Mouse (Mus musculus): ENCODE results near the gene Pagr1b. TPM values are rescaled to one million over a fixed set of nuclear protein-coding genes. Genes with fewer than 3 reads are reported as not detected.

The Pagr1b gene
- total RNA-seq (2023), result 3.2 to 10.6 TPM (median 8.7 TPM) in 3 of 4 replicates, not detected in the other

GRCm38 (mm10) chr7:127016481-127016485, at the start of gene Pagr1b:
Gene Pagr1b (minus strand): TSS chr7:127016484.

GRCm38 (mm10) chr7:127041851-127042672, 25.8 kb upstream of the Pagr1b start, which contains the start of gene Kif22:
Gene Kif22 (minus strand): TSS chr7:127042471.

GRCm38 (mm10) chr7:127026984-127027726, 10.9 kb upstream of the Pagr1b start, which contains the start of gene Maz:
Gene Maz (minus strand): TSS chr7:127027037.

DNA sequence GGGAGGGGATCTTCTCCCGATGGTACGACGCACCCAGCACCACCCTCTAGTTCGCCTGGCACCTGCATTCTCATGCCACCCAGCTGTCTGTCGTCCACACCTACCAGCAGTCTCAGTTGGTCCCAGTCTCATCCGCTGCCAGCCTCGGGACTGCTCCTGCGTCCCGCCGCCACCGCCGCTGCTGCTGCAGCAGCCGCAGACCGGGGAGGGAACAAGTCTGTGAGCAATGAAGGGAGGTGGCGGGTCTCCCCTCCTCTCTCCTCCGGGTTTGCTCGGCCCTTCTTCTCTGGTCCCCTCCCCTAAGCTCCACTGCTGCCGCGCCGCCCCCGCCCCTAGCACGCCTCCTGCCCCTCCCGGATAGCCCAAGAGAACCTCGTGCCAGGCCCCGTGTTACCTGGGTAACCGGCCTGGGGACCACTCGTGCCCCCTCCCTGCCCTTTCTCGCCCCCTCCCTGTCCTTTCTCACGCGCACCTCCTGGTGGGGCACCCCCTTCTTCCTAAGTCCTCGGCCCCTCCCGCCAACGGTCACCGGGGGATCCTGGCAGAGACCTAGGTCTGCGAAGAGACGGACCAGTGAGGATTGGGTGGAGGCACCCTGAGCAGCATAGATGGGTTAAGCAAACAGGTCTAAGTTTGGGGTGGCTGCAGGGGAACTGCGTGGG, 4.7 kb upstream of the Pagr1b start, which contains the start of the genes Gm42742 and Prrt2:
TSS of gene Gm42742 (minus strand) at position 197 of the 662 bp plus-strand sequence.
TSS of gene Prrt2 (minus strand) at position 311 of the 662 bp plus-strand sequence.

GRCm38 (mm10) chr7:127016971-127017949, 976 bp upstream of the Pagr1b start, which contains the start of gene Pagr1a:
Gene Pagr1a (minus strand): TSS chr7:127017352.

GRCm38 (mm10) chr7:127014320-127014719, 2.0 kb downstream of the Pagr1b start, which contains the start of gene Mvp:
Gene Mvp (minus strand): TSS chr7:127014621.

DNA sequence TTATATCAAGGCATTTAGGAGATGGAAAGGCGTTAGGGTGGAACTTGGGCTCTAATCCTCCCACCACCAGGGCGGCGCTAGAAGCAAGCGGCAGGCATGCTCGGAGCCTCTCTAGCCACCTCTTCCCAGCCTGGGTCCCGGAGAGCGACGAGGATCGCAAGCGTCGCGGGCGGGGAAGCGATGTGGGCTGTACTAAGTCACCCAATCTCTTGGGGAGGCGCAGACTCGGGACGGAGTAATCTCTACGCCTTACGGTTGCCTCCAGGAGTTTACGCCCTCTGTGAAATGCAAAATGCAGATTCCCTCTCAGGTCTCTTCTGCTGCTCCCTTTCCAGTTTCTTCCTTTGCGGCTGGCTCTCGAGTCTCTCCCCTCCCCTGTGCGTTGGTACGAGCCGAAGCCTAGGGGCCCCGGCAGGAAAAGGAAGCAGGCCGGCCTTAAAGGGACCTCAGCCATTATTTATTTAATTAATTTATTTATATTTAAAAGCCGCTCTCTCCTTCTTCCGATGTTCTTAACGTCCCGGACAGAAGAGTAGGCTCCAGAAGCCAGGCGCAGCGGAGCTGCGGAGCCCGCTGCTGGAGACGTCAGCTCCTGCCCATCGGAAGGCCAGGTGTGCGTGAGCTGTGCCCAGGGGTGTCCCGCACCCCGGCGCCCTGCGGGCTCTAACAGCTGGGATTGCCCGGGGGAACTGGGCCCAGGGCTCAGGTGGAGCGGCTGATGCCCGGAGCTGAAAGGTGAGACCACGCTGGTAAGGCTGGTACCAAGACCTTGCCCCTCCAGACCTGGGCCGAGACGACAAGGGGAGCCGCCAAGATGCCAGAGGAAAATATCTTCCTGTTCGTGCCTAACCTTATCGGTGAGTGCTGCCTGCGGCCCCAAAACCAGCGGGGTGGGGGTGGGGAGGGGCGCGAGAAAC, 40.1 kb downstream of the Pagr1b start, which contains the start of gene Cdiptos:
TSS of gene Cdiptos (minus strand) at position 149 of the 917 bp plus-strand sequence.

GRCm38 (mm10) chr7:126975893-126975949, 40.6 kb downstream of the Pagr1b start, which contains the start of gene Cdipt:
Gene Cdipt (plus strand): TSS chr7:126975914.

Other genes starting within 250 kb of the Pagr1b start
- gene Ypel3, start 239.5 kb downstream of the Pagr1b start, total RNA-seq (2023), result 220 to 232 TPM (median 230 TPM) in 4 replicates
- 7.8 to 8.8 TPM (median 8.4 TPM) in 4 replicates for gene Tbx6, start 235.0 kb downstream of the Pagr1b start, total RNA-seq (2023)
- gene Ppp4c, start 224.0 kb downstream of the Pagr1b start, total RNA-seq (2023), result 252 to 268 TPM (median 266 TPM) in 4 replicates
- 0.33 TPM in 1 of 4 replicates, not detected in the others for gene Fam57b, start 218.8 kb downstream of the Pagr1b start, total RNA-seq (2023)
- not detected in 4 replicates for gene 4930451I11Rik, start 184.8 kb downstream of the Pagr1b start, total RNA-seq (2023)
- not detected in 4 replicates for gene Doc2a, start 169.1 kb downstream of the Pagr1b start, total RNA-seq (2023)
- gene Hirip3, start 154.5 kb downstream of the Pagr1b start, total RNA-seq (2023), result 20.9 to 32.3 TPM (median 26.0 TPM) in 4 replicates
- gene Ino80e, start 154.1 kb downstream of the Pagr1b start, total RNA-seq (2023), result 78.5 to 88.5 TPM (median 82.9 TPM) in 4 replicates
- gene Taok2, start 131.8 kb downstream of the Pagr1b start, total RNA-seq (2023), result 79.8 to 90.3 TPM (median 84.2 TPM) in 4 replicates
- 37.9 to 43.4 TPM (median 42.2 TPM) in 4 replicates for gene Tmem219, start 93.6 kb downstream of the Pagr1b start, total RNA-seq (2023)
- gene Kctd13, start 87.6 kb downstream of the Pagr1b start, total RNA-seq (2023), result 39.8 to 42.9 TPM (median 41.8 TPM) in 4 replicates
- gene Asphd1, start 66.9 kb downstream of the Pagr1b start, total RNA-seq (2023), result not detected in 4 replicates
- 4.0 to 6.6 TPM (median 5.4 TPM) in 4 replicates for gene Sez6l2, start 65.9 kb downstream of the Pagr1b start, total RNA-seq (2023)
- 62.8 to 64.5 TPM (median 64.2 TPM) in 4 replicates for gene Cdipt, start 40.6 kb downstream of the Pagr1b start, total RNA-seq (2023)
- 0.39 to 2.0 TPM (median 0.92 TPM) in 4 replicates for gene Cdiptos, start 40.4 kb downstream of the Pagr1b start, total RNA-seq (2023)
- gene Mvp, start 1.9 kb downstream of the Pagr1b start, total RNA-seq (2023), result 40.5 to 49.3 TPM (median 44.5 TPM) in 4 replicates
- 10.5 to 44.7 TPM (median 14.2 TPM) in 4 replicates for gene Pagr1a, start 868 bp upstream of the Pagr1b start, total RNA-seq (2023)
- 7.4 to 42.0 TPM (median 30.9 TPM) in 4 replicates for gene Gm42742, start 4.6 kb upstream of the Pagr1b start, total RNA-seq (2023)
- gene Prrt2, start 4.7 kb upstream of the Pagr1b start, total RNA-seq (2023), result 1.4 to 2.1 TPM (median 1.8 TPM) in 3 of 4 replicates, not detected in the other
- 210 to 225 TPM (median 222 TPM) in 4 replicates for gene Maz, start 10.6 kb upstream of the Pagr1b start, total RNA-seq (2023)
- gene Kif22, start 26.0 kb upstream of the Pagr1b start, total RNA-seq (2023), result 1.3 to 3.1 TPM (median 2.1 TPM) in 4 replicates
- 0.98 to 4.6 TPM (median 1.9 TPM) in 3 of 4 replicates, not detected in the other for gene Zg16, start 70.8 kb upstream of the Pagr1b start, total RNA-seq (2023)
- gene AI467606, start 74.9 kb upstream of the Pagr1b start, total RNA-seq (2023), result 51.6 to 60.7 TPM (median 59.8 TPM) in 4 replicates
- gene Qprt, start 105.7 kb upstream of the Pagr1b start, total RNA-seq (2023), result 0.37 TPM in 1 of 4 replicates, not detected in the others
- 5.3 to 6.6 TPM (median 5.9 TPM) in 4 replicates for gene Spn, start 121.3 kb upstream of the Pagr1b start, total RNA-seq (2023)
- 69.5 to 80.2 TPM (median 75.6 TPM) in 4 replicates for gene Cd2bp2, start 179.6 kb upstream of the Pagr1b start, total RNA-seq (2023)
- gene Tbc1d10b, start 192.0 kb upstream of the Pagr1b start, total RNA-seq (2023), result 49.9 to 72.7 TPM (median 65.7 TPM) in 4 replicates
- gene Mylpf, start 192.4 kb upstream of the Pagr1b start, total RNA-seq (2023), result 4.1 to 8.2 TPM (median 5.3 TPM) in 4 replicates
- 8.8 to 11.3 TPM (median 10.0 TPM) in 4 replicates for gene Zfp553, start 216.6 kb upstream of the Pagr1b start, total RNA-seq (2023)
- gene Sept1, start 216.6 kb upstream of the Pagr1b start, total RNA-seq (2023), result 398 to 439 TPM (median 400 TPM) in 4 replicates
- gene Zfp771, start 227.8 kb upstream of the Pagr1b start, total RNA-seq (2023), result 11.6 to 23.5 TPM (median 13.5 TPM) in 4 replicates
- gene Dctpp1, start 244.2 kb upstream of the Pagr1b start, total RNA-seq (2023), result 14.3 to 19.5 TPM (median 15.7 TPM) in 4 replicates